Mouse (Mus musculus): ENCODE measurements around the gene Nckap5.

DNA sequence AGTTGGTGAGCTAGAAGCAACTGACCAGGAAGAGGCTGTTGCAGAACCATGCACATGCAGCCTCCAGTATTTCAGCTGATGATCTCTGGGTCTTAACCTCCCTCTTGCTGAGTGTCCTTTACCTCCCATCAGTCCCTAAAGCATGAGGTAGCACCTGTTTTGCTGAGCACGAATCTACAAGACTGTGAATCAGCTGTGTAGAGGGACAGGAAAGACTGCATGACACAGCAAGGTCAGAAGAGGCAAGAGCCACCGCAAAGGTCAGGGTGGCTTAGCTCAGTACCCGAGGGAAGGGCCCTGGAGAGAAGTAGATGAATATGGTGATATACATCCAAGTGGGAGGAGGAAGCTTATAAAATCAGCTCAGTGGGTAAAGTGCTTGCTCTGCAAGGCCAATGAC, 66.4 kb downstream of the Nckap5 start:
- no peak for TF ChIP-seq CTCF (IDR thresholded peaks at IDR 0.05; ENCODE audit: low read depth)
- TF ChIP-seq EP300 (IDR thresholded peaks at IDR 0.05; ENCODE audit: low read depth): no peak

All from liver, postnatal 0 days (tissue).